Mouse (Mus musculus): ENCODE data around the gene Ckap2. TPM values are rescaled to one million over a fixed set of nuclear protein-coding genes. Genes with fewer than 3 reads are reported as not detected.

Ckap2 gene
- polyA plus RNA-seq (2014; fragmentation: Nextera tagmentation; extraction: Ambion mirVana), result 37.8 and 47.7 TPM in 2 replicates

DNA sequence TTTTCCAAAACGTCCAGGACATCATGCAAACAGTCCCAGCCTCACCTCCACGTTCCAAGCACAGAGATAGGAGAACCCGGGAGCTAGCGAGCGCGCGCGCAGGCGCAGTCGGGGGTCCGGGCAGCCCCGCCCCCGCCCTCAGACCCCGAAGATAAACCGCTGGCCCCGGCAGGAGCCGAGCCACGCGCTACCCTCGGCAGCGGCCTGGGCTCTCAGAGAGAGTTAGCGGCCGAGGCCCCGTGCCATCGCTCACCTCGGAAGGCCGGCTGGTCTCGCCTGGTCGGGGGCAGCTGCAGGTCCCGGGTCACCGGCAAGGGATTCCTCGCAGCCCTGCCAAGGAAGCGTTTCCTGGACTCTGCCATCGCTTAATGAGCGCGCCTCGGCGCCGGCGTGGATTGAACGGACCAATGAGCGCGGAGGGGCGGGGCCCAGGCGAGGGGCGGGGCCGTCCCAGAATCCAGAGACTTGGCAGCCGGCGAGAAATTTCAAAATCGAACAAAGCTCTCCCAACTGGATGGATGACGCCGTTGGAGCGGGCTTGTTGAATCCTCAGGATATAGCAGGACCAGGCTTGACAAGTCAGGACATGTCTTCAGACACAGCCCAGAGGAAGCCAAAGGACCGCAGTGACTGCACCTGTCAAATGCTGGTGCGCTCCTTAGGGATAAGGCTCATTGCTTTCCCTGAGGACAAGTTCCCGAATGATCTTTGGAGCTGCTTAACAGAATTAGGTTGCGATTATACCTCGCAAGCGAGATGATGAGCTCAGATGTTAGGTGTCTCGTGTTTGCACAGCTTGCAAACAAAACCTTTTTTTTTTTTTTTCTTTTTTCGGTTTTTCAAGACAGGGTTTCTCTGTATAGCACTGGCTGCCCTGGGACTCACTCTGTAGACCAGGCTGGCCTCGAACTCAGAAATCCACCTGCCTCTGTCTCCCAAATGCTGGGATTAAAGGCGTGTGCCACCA is at the start of gene Ckap2:
TSS of gene Ckap2 (minus strand) at position 389 of the 967 bp plus-strand sequence.
- peaks cover 12% of the 10 kb centered on the region; the same call in 1 of the 2 replicates for H3K4me1 ChIP-seq (ENCODE audit: control insufficient read depth, insufficient read depth, low read length)
- H3K9me3 ChIP-seq (ENCODE audit: control insufficient read depth, low read length), result no peaks in the 10 kb centered on the region
- peak; percentile 96 for ATAC-seq (ENCODE audit: low FRiP score, low TSS enrichment)
- H3K9ac ChIP-seq (ENCODE audit: low read depth, low read length), result peak within 1 kb of the TSS; percentile 76
- H3K4me3 ChIP-seq (ENCODE audit: low read length), result peak within 1 kb of the TSS; percentile 58
- H3K36me3 ChIP-seq (ENCODE audit: control insufficient read depth, insufficient read depth, low read length), result no peaks in the 10 kb centered on the region
- peak within 1 kb of the TSS; percentile 62 for H3K4me2 ChIP-seq (replicated peaks; ENCODE audit: low read depth, low read length)
- no peaks in the 10 kb centered on the region for H3K27me3 ChIP-seq (ENCODE audit: control insufficient read depth, insufficient read depth, low read length)
- peak within 1 kb of the TSS; percentile 74; the same call in 1 of the 2 replicates for H3K27ac ChIP-seq (ENCODE audit: low read depth, low read length)
- WGBS, result 4% methylated on average over 63 of the region's 63 CpGs

GRCm38 (mm10) chr8:22228621-22229020 is 43.0 kb upstream of the Ckap2 start:
- H3K9ac ChIP-seq (ENCODE audit: low read depth, low read length), result no peak overlapping the region
- no peak overlapping the region; the same call in 1 of the 2 replicates for H3K4me3 ChIP-seq (ENCODE audit: low read length)
- H3K4me2 ChIP-seq (replicated peaks; ENCODE audit: low read depth, low read length), result peak overlapping the region; percentile 17; the same call in 1 of the 2 replicates
- H3K27ac ChIP-seq (ENCODE audit: low read depth, low read length), result no peak overlapping the region; the same call in 1 of the 2 replicates
- no peaks in the 10 kb centered on the region for H3K36me3 ChIP-seq (ENCODE audit: control insufficient read depth, insufficient read depth, low read length)
- ATAC-seq (ENCODE audit: low FRiP score, low TSS enrichment), result no peak
- H3K27me3 ChIP-seq (ENCODE audit: control insufficient read depth, insufficient read depth, low read length), result no peaks in the 10 kb centered on the region; the same call in 1 of the 2 replicates
- 38% methylated on average over 7 of the region's 7 CpGs for WGBS
- no peaks in the 10 kb centered on the region for H3K9me3 ChIP-seq (ENCODE audit: control insufficient read depth, low read length)
- H3K4me1 ChIP-seq (ENCODE audit: control insufficient read depth, insufficient read depth, low read length), result 0 out of 2 replicates have a peak, but pooled peaks cover 3% of the 10 kb centered on the region

DNA sequence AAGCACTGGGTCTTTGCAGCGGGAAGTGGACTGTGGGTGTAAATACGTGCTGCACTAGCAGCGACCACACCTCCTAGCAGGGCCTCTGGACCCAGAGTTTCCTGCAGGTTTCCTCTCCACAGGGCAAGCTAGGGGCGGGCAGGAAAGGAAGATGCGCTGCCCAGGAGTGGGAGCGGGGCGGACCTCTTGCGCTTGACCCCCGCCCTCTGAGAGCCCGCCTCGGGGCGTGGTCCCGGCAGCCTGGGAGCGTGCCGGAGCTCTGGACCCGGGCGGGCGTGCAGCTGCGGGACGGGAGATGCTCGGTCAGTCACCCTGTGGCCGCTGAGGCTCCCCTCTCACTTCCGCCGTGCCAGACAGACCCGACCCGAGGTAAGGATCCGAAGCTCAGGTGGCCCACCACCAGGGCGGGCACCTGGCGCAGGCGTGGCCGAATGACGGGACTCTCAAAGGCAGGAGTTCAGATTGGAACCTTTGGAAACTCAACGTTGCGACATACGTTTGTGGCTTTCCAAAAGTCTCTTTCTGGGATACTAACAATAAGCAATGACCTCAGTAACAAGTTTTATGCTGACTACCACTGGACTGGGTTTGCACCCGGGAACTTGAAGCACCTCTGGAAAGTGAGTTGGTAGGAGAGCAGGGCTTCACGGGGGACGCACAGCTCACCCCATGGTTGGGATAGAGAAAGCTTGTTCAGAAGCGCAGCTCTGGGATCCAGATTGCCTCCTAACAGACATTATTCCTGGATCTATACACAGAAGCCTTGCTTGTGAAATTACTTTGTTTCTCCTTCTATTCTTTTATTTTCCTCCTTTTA is 41.6 kb upstream of the Ckap2 start, which contains the start of gene Thsd1:
TSS of gene Thsd1 (plus strand) at position 253 of the 817 bp plus-strand sequence.
- Histone ChIP-seq H3K4me2 (replicated peaks; ENCODE audit: low read depth, low read length) (peak within 1 kb of the TSS; percentile 91), H3K9me3 (ENCODE audit: control insufficient read depth, low read length) (no peaks in the 10 kb centered on the region), H3K27me3 (ENCODE audit: control insufficient read depth, insufficient read depth, low read length) (no peaks in the 10 kb centered on the region; the same call in 1 of the 2 replicates), H3K9ac (ENCODE audit: low read depth, low read length) (peak within 1 kb of the TSS; percentile 35), H3K27ac (ENCODE audit: low read depth, low read length) (no peak within 1 kb of the TSS; the same call in 1 of the 2 replicates), H3K4me1 (ENCODE audit: control insufficient read depth, insufficient read depth, low read length) (0 out of 2 replicates have a peak, but pooled peaks cover 3% of the 10 kb centered on the region), H3K36me3 (ENCODE audit: control insufficient read depth, insufficient read depth, low read length) (no peaks in the 10 kb centered on the region), H3K4me3 (ENCODE audit: low read length) (peak within 1 kb of the TSS; percentile 57)
- 1% methylated on average over 39 of the region's 39 CpGs for WGBS
- ATAC-seq (ENCODE audit: low FRiP score, low TSS enrichment), result peak; percentile 94

GRCm38 (mm10) chr8:22226361-22226760 is 40.7 kb upstream of the Ckap2 start:
- H3K27me3 ChIP-seq (ENCODE audit: control insufficient read depth, insufficient read depth, low read length), result no peaks in the 10 kb centered on the region; the same call in 1 of the 2 replicates
- H3K4me1 ChIP-seq (ENCODE audit: control insufficient read depth, insufficient read depth, low read length), result 0 out of 2 replicates have a peak, but pooled peaks cover 3% of the 10 kb centered on the region
- 61% methylated on average over 8 of the region's 8 CpGs for WGBS
- no peaks in the 10 kb centered on the region for H3K36me3 ChIP-seq (ENCODE audit: control insufficient read depth, insufficient read depth, low read length)
- no peak overlapping the region for H3K27ac ChIP-seq (ENCODE audit: low read depth, low read length)
- H3K9me3 ChIP-seq (ENCODE audit: control insufficient read depth, low read length), result no peaks in the 10 kb centered on the region
- no peak overlapping the region for H3K4me2 ChIP-seq (replicated peaks; ENCODE audit: low read depth, low read length)
- no peak overlapping the region for H3K9ac ChIP-seq (ENCODE audit: low read depth, low read length)
- ATAC-seq (ENCODE audit: low FRiP score, low TSS enrichment), result no peak
- H3K4me3 ChIP-seq (ENCODE audit: low read length), result no peak overlapping the region

DNA sequence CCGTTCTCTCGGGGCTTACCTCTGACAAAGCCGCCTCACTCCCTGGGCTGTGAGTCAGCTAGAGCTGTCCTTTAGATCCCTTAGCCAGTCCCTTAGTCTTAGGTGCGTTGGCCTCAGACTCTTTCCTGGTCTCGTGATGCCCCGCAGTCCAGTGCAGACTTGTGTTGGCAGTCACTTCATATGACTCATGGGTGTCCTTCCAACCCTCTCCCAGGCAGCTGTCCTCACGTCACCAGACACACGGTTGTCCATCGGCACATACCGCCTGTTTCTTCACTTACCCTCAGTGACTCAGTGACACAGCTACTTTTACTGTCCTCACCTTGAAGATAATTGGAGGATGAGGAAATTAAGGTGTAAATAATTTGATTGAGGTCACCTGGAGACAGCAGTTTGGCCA is 29.2 kb upstream of the Ckap2 start:
- 95% methylated on average over 10 of the region's 10 CpGs for WGBS
- no peak for ATAC-seq (ENCODE audit: low FRiP score, low TSS enrichment)
- peaks cover 58% of the 10 kb centered on the region for H3K36me3 ChIP-seq (ENCODE audit: control insufficient read depth, insufficient read depth, low read length)

GRCm38 (mm10) chr8:22209012-22209411 is 23.4 kb upstream of the Ckap2 start:
- no peak overlapping the region for H3K4me2 ChIP-seq (replicated peaks; ENCODE audit: low read depth, low read length)
- ATAC-seq (ENCODE audit: low FRiP score, low TSS enrichment), result no peak
- 65% methylated on average over 5 of the region's 5 CpGs for WGBS
- no peak overlapping the region for H3K9ac ChIP-seq (ENCODE audit: low read depth, low read length)
- no peak overlapping the region for H3K4me3 ChIP-seq (ENCODE audit: low read length)
- H3K9me3 ChIP-seq (ENCODE audit: control insufficient read depth, low read length), result no peaks in the 10 kb centered on the region
- no peak overlapping the region for H3K27ac ChIP-seq (ENCODE audit: low read depth, low read length)
- peaks cover 31% of the 10 kb centered on the region for H3K36me3 ChIP-seq (ENCODE audit: control insufficient read depth, insufficient read depth, low read length)
- no peaks in the 10 kb centered on the region for H3K27me3 ChIP-seq (ENCODE audit: control insufficient read depth, insufficient read depth, low read length)
- no peaks in the 10 kb centered on the region for H3K4me1 ChIP-seq (ENCODE audit: control insufficient read depth, insufficient read depth, low read length)

More for the DNA sequence above, 29.2 kb upstream of the Ckap2 start:
- Histone ChIP-seq H3K27ac (ENCODE audit: low read depth, low read length) (no peak overlapping the region), H3K4me3 (ENCODE audit: low read length) (no peak overlapping the region), H3K27me3 (ENCODE audit: control insufficient read depth, insufficient read depth, low read length) (no peaks in the 10 kb centered on the region), H3K9ac (ENCODE audit: low read depth, low read length) (no peak overlapping the region), H3K9me3 (ENCODE audit: control insufficient read depth, low read length) (no peaks in the 10 kb centered on the region), H3K4me1 (ENCODE audit: control insufficient read depth, insufficient read depth, low read length) (no peaks in the 10 kb centered on the region), H3K4me2 (replicated peaks; ENCODE audit: low read depth, low read length) (no peak overlapping the region)

GRCm38 (mm10) chr8:22207535-22207934 is 21.9 kb upstream of the Ckap2 start:
- Histone ChIP-seq H3K9me3 (ENCODE audit: control insufficient read depth, low read length) (no peaks in the 10 kb centered on the region), H3K4me3 (ENCODE audit: low read length) (no peak overlapping the region), H3K4me2 (replicated peaks; ENCODE audit: low read depth, low read length) (no peak overlapping the region), H3K9ac (ENCODE audit: low read depth, low read length) (no peak overlapping the region), H3K27me3 (ENCODE audit: control insufficient read depth, insufficient read depth, low read length) (no peaks in the 10 kb centered on the region), H3K4me1 (ENCODE audit: control insufficient read depth, insufficient read depth, low read length) (no peaks in the 10 kb centered on the region), H3K27ac (ENCODE audit: low read depth, low read length) (no peak overlapping the region), H3K36me3 (ENCODE audit: control insufficient read depth, insufficient read depth, low read length) (peaks cover 30% of the 10 kb centered on the region; the same call in 1 of the 2 replicates)
- WGBS, result 77% methylated on average over 4 of the region's 4 CpGs
- ATAC-seq (ENCODE audit: low FRiP score, low TSS enrichment), result no peak

DNA sequence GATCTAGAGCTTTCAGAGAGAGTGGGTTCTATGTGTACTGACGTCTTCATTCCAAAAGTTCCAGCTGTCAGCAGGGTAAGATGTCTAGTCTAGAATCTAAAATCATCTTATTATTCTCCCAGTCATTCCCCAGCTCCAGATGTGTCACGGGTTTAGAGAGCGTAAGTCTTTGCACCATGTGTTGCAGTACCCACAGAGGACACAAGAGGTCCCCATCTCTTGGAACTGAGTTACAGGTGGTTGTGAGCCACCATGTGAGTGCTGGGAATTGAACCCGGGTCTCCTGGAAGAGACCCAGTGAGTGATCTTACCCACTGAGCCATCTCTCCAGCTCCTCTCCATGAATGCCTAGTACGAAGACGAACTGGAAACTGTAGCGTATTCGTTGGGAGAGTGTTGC is 13.9 kb upstream of the Ckap2 start:
- no peak overlapping the region for H3K9ac ChIP-seq (ENCODE audit: low read depth, low read length)
- no peak for ATAC-seq (ENCODE audit: low FRiP score, low TSS enrichment)
- no peaks in the 10 kb centered on the region for H3K27me3 ChIP-seq (ENCODE audit: control insufficient read depth, insufficient read depth, low read length)
- peaks cover 2% of the 10 kb centered on the region; the same call in 1 of the 2 replicates for H3K4me1 ChIP-seq (ENCODE audit: control insufficient read depth, insufficient read depth, low read length)
- H3K27ac ChIP-seq (ENCODE audit: low read depth, low read length), result no peak overlapping the region
- no peaks in the 10 kb centered on the region for H3K9me3 ChIP-seq (ENCODE audit: control insufficient read depth, low read length)
- peaks cover 21% of the 10 kb centered on the region for H3K36me3 ChIP-seq (ENCODE audit: control insufficient read depth, insufficient read depth, low read length)
- no peak overlapping the region for H3K4me2 ChIP-seq (replicated peaks; ENCODE audit: low read depth, low read length)
- 97% methylated on average over 8 of the region's 8 CpGs for WGBS
- no peak overlapping the region for H3K4me3 ChIP-seq (ENCODE audit: low read length)
